Mouse (Mus musculus): ENCODE measurements around the gene Tmprss7. TPM values are rescaled to one million over a fixed set of nuclear protein-coding genes. Genes with fewer than 3 reads are reported as not detected.

Gene Tmprss7
- polyA plus RNA-seq, 1 experiment from 2014 or later = 0.11 TPM

DNA sequence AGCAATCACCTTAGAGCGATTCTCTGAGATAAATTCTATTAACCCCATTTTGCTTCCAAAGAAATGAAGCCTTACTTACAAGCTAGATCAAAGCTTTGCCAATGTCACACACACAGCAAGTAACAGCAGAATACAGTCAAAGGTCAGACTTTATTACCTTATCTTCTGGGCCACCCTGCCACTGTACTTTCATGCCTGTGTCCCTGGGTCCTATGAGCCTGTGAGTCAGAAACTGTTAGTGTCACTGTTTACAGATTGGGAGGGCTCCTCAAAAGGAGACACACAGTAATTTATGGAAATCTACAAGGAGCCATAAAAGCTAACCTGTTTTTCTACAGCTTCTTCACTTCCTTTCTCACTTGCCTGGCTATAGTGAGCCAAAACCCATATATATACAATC is 35.2 kb downstream of the Tmprss7 start:
- Histone ChIP-seq H3K27me3 (ENCODE audit: insufficient read depth, low read length) (0 out of 2 replicates have a peak, but pooled peaks cover 4% of the 10 kb centered on the region), H3K4me3 (ENCODE audit: low read depth, low read length) (no peak overlapping the region)

GRCm38 (mm10) chr16:45657574-45658159 is 35.8 kb downstream of the Tmprss7 start:
- Histone ChIP-seq H3K4me3 (ENCODE audit: low read depth, low read length) (no peak overlapping the region), H3K27ac (ENCODE audit: low read depth) (no peak overlapping the region), H3K36me3 (ENCODE audit: insufficient read depth) (no peaks in the 10 kb centered on the region), H3K4me2 (no peak overlapping the region), H3K4me1 (ENCODE audit: insufficient read depth) (0 out of 2 replicates have a peak, but pooled peaks cover 7% of the 10 kb centered on the region), H3K9me3 (ENCODE audit: low read depth, low read length) (no peaks in the 10 kb centered on the region), H3K27me3 (ENCODE audit: insufficient read depth, low read length) (0 out of 2 replicates have a peak, but pooled peaks cover 4% of the 10 kb centered on the region), H3K9ac (no peak overlapping the region)
- WGBS = 87% methylated on average over 12 of the region's 12 CpGs
- TF ChIP-seq CTCF (IDR thresholded peaks at IDR 0.05; ENCODE audit: low read depth) = no peak
- ATAC-seq (ENCODE audit: insufficient read depth) (no peak), DNase-seq (no peak)

More for the DNA sequence above, 35.2 kb downstream of the Tmprss7 start:
- no peaks in the 10 kb centered on the region for H3K36me3 ChIP-seq (ENCODE audit: insufficient read depth)
- no peak for TF ChIP-seq CTCF (IDR thresholded peaks at IDR 0.05; ENCODE audit: low read depth)
- DNase-seq (no peak), ATAC-seq (ENCODE audit: insufficient read depth) (no peak)
- WGBS = 72% methylated on average over 1 of the region's 1 CpGs
- no peak overlapping the region for H3K27ac ChIP-seq (ENCODE audit: low read depth)
- no peak overlapping the region for H3K9ac ChIP-seq
- H3K4me1 ChIP-seq (ENCODE audit: insufficient read depth) = 0 out of 2 replicates have a peak, but pooled peaks cover 5% of the 10 kb centered on the region
- H3K4me2 ChIP-seq = no peak overlapping the region
- H3K9me3 ChIP-seq (ENCODE audit: low read depth, low read length) = no peaks in the 10 kb centered on the region

GRCm38 (mm10) chr16:45654465-45654864 is 39.0 kb downstream of the Tmprss7 start:
- Histone ChIP-seq H3K27ac (ENCODE audit: low read depth) (no peak overlapping the region), H3K4me3 (ENCODE audit: low read depth, low read length) (no peak overlapping the region), H3K4me1 (ENCODE audit: insufficient read depth) (0 out of 2 replicates have a peak, but pooled peaks cover 7% of the 10 kb centered on the region), H3K4me2 (peak overlapping the region; percentile 66; the same call in 1 of the 2 replicates), H3K9me3 (ENCODE audit: low read depth, low read length) (no peaks in the 10 kb centered on the region), H3K36me3 (ENCODE audit: insufficient read depth) (no peaks in the 10 kb centered on the region), H3K27me3 (ENCODE audit: insufficient read depth, low read length) (0 out of 2 replicates have a peak, but pooled peaks cover 4% of the 10 kb centered on the region), H3K9ac (no peak overlapping the region)
- 63% methylated on average over 9 of the region's 9 CpGs for WGBS
- no peak for TF ChIP-seq CTCF (IDR thresholded peaks at IDR 0.05; ENCODE audit: low read depth)
- DNase-seq = no peak
- ATAC-seq (ENCODE audit: insufficient read depth) = peak; percentile 21; the same call in 1 of the 2 replicates

- Histone ChIP-seq H3K27ac (ENCODE audit: low read depth) (no peak within 1 kb of the TSS), H3K9me3 (ENCODE audit: low read depth, low read length) (no peaks in the 10 kb centered on the region), H3K4me2 (peak within 1 kb of the TSS; percentile 66), H3K36me3 (ENCODE audit: insufficient read depth) (no peaks in the 10 kb centered on the region), H3K4me1 (ENCODE audit: insufficient read depth) (0 out of 2 replicates have a peak, but pooled peaks cover 7% of the 10 kb centered on the region), H3K4me3 (ENCODE audit: low read depth, low read length) (peak within 1 kb of the TSS; percentile 37), H3K27me3 (ENCODE audit: insufficient read depth, low read length) (0 out of 2 replicates have a peak, but pooled peaks cover 4% of the 10 kb centered on the region), H3K9ac (no peak within 1 kb of the TSS; the same call in 1 of the 2 replicates)
- ATAC-seq (ENCODE audit: insufficient read depth) = peak; percentile 70
- WGBS = 7% methylated on average over 20 of the region's 20 CpGs
- DNase-seq = peak; percentile 31
- TF ChIP-seq CTCF (IDR thresholded peaks at IDR 0.05; ENCODE audit: low read depth) = no peak
Observed at GRCm38 (mm10) chr16:45653934-45654332, 39.5 kb downstream of the Tmprss7 start, which contains the start of gene BC016579. Gene BC016579 (minus strand): TSS chr16:45654068.

DNA sequence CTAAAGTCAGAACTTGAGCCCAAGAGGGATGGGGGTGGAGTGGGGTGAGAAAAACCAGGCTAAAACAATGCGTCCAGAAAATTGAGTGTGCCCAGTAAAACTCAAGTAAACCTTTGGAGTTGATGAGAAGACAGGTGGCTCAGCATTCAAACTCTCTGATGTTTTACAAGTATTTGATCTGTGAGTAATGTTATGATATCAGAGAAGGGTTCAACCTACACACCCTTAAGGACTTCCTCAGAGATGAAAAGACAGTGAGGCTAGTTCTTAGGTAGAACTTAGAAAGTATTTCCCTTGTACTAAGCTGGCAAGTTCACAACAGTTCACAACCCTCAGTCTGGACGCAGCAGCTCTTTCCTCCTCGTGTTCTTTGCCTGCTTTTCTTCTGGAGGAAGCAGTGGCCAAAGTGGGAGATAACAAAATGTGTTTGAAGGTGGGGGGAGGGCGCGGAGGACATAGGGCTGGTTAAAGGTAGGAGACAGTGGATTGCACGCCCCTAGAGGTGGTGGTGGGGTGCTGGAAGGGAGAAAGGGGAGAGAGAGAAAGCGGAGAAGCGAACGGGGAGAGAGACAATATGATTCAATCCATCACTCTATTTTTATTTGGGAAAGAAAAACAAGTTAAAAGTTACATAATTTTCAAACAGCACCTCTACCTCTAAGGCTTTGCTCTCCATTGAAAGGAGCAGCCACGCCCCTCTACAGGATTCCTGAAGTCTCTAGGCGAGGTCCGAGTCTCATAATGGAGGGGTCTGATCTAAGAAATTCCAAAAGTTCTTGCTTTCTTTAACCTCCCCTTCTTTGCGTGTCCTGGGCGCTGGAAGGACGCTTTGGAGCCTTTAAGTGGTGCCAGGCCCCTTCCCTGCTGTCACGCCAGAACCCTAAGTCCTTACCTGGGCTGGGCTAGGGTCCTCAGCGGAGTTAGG is 40.2 kb downstream of the Tmprss7 start:
- 12% methylated on average over 16 of the region's 17 CpGs for WGBS
- TF ChIP-seq CTCF (IDR thresholded peaks at IDR 0.05; ENCODE audit: low read depth) = peak; percentile 19; the same call in 1 of the 2 replicates
- Histone ChIP-seq H3K36me3 (ENCODE audit: insufficient read depth) (no peaks in the 10 kb centered on the region), H3K9me3 (ENCODE audit: low read depth, low read length) (no peaks in the 10 kb centered on the region), H3K27ac (ENCODE audit: low read depth) (no peak overlapping the region), H3K4me1 (ENCODE audit: insufficient read depth) (0 out of 2 replicates have a peak, but pooled peaks cover 7% of the 10 kb centered on the region), H3K9ac (no peak overlapping the region; the same call in 1 of the 2 replicates), H3K27me3 (ENCODE audit: insufficient read depth, low read length) (0 out of 2 replicates have a peak, but pooled peaks cover 4% of the 10 kb centered on the region), H3K4me2 (peak overlapping the region; percentile 66), H3K4me3 (ENCODE audit: low read depth, low read length) (peak overlapping the region; percentile 37)
- ATAC-seq (ENCODE audit: insufficient read depth) = peak; percentile 35; the same call in 1 of the 2 replicates
- DNase-seq = peak; percentile 27

- 0 out of 2 replicates have a peak, but pooled peaks cover 4% of the 10 kb centered on the region for H3K27me3 ChIP-seq (ENCODE audit: insufficient read depth, low read length)
- no peak overlapping the region for H3K27ac ChIP-seq (ENCODE audit: low read depth)
- H3K4me1 ChIP-seq (ENCODE audit: insufficient read depth) = 0 out of 2 replicates have a peak, but pooled peaks cover 7% of the 10 kb centered on the region
- H3K9ac ChIP-seq = no peak overlapping the region
- no peaks in the 10 kb centered on the region for H3K9me3 ChIP-seq (ENCODE audit: low read depth, low read length)
- H3K4me2 ChIP-seq = no peak overlapping the region
- no peaks in the 10 kb centered on the region for H3K36me3 ChIP-seq (ENCODE audit: insufficient read depth)
- 0 out of 2 replicates have a peak, but pooled peaks have one; percentile 39 for ATAC-seq (ENCODE audit: insufficient read depth)
- peak; percentile 16 for DNase-seq
- WGBS = 30% methylated on average over 2 of the region's 2 CpGs
- TF ChIP-seq CTCF (IDR thresholded peaks at IDR 0.05; ENCODE audit: low read depth) = no peak
- no peak overlapping the region for H3K4me3 ChIP-seq (ENCODE audit: low read depth, low read length)
Observed at GRCm38 (mm10) chr16:45651497-45651896, 42.0 kb downstream of the Tmprss7 start.
